Comparison of ENCODE assay signal across 29 mouse cellular contexts in genomic region chr6:100476550-100477366, GRCm38 (mm10).
DNase-seq lines count a peak whose midpoint lies in the region; ATAC-seq and TF ChIP-seq lines count a peak whose summit lies in the region.
"Had no signal": no experiment of that assay in that cellular context is flagged by ENCODE, and none has a peak within 500 bp of the region (broad histone marks: within the 10 kb centered on the region; RNA-seq: fewer than 3 reads in every experiment).

No protein-coding gene starts in this region.

- 63% methylated on average over 6 of the region's 6 CpGs for WGBS in liver, embryonic 11.5 days
- WGBS in liver, postnatal 0 days (ENCODE audit: insufficient replicate concordance) = 46% methylated on average over 6 of the region's 6 CpGs

- 0 out of 2 replicates have a peak, but pooled peaks cover 2% of the 10 kb centered on the region for H3K9me3 ChIP-seq in liver, embryonic 11.5 days (ENCODE audit: control insufficient read depth, low read length)
- no peaks in the 10 kb centered on the region for H3K9me3 ChIP-seq in liver, postnatal 0 days (ENCODE audit: low read length)
- H3K9me3 ChIP-seq: embryonic facial prominence, embryonic 15.5 days had no signal

- intact Hi-C loops in left cerebral cortex, postnatal 10 days (cut with DNase I) = no loop called here

- no peak for DNase-seq in liver, embryonic 11.5 days (ENCODE audit: low spot score)
- DNase-seq in liver = no peak
- DNase-seq in liver, postnatal 0 days = no peak
- no peak for DNase-seq in cerebellum, adult 11-12 months
- no peak for DNase-seq in left cerebral cortex, postnatal 10 days (ENCODE audit: extremely low spot score in 1 of 2, low spot score in 2 of 2)
- no peak for DNase-seq in testis, postnatal 10 days (ENCODE audit: low spot score)
- DNase-seq: adrenal gland, postnatal 25 days; cerebellum, adult 18-20 months; cerebellum, postnatal 10 days; forebrain, postnatal 0 days; gastrocnemius, postnatal 14 days; heart, adult 18-20 months; heart, postnatal 4 days; kidney, adult 9 months; kidney, postnatal 10 days; lung, adult 18-20 months; thymus, postnatal 14 days had no signal

- no peak overlapping the region for H3K4me2 ChIP-seq in liver, embryonic 11.5 days
- no peak overlapping the region for H3K4me2 ChIP-seq in liver, postnatal 0 days (ENCODE audit: low read depth, low read length)
- H3K4me2 ChIP-seq: embryonic facial prominence, embryonic 15.5 days; forebrain, embryonic 12.5 days; heart, embryonic 12.5 days; hindbrain, embryonic 14.5 days; limb, embryonic 13.5 days; midbrain, embryonic 12.5 days had no signal

- no peaks in the 10 kb centered on the region for H3K36me3 ChIP-seq in liver, embryonic 11.5 days (ENCODE audit: control insufficient read depth, insufficient read depth, low read length)
- no peaks in the 10 kb centered on the region for H3K36me3 ChIP-seq in liver, postnatal 0 days (replicated peaks; ENCODE audit: insufficient read depth, low read length)
- H3K36me3 ChIP-seq: embryonic facial prominence, embryonic 10.5 days; embryonic facial prominence, embryonic 15.5 days; forebrain, embryonic 12.5 days; heart, embryonic 12.5 days; limb, embryonic 13.5 days; midbrain, embryonic 12.5 days had no signal

- H3K4me1 ChIP-seq in liver, embryonic 11.5 days (replicated peaks; ENCODE audit: control insufficient read depth, insufficient read depth, low read length) = peaks cover 5% of the 10 kb centered on the region
- H3K4me1 ChIP-seq in liver, postnatal 0 days (ENCODE audit: insufficient read depth) = peaks cover 20% of the 10 kb centered on the region
- H3K4me1 ChIP-seq: forebrain, embryonic 12.5 days had no signal

- H3K27ac ChIP-seq in liver, embryonic 11.5 days (ENCODE audit: low read depth, low read length) = no peak overlapping the region
- no peak overlapping the region for H3K27ac ChIP-seq in liver, postnatal 0 days (ENCODE audit: low read depth)
- H3K27ac ChIP-seq: embryonic facial prominence, embryonic 10.5 days; embryonic facial prominence, embryonic 15.5 days; forebrain, embryonic 12.5 days; hindbrain, embryonic 14.5 days; limb, embryonic 13.5 days; macrophage; midbrain, embryonic 12.5 days had no signal

- no peak for TF ChIP-seq CTCF in liver, postnatal 0 days (IDR thresholded peaks at IDR 0.05; ENCODE audit: low read depth)

- ATAC-seq in liver, embryonic 11.5 days (replicated peaks; ENCODE audit: low FRiP score) = 0 out of 2 replicates have a peak, but pooled peaks have one; percentile 45
- ATAC-seq in hematopoietic stem cell, adult 5-6 weeks (replicated peaks in 1 of 2; ENCODE audit: insufficient read depth in 1 of 2, low FRiP score in 2 of 2, low TSS enrichment in 1 of 2, low read depth in 1 of 2, poor library complexity in 2 of 2, severe bottlenecking in 2 of 2) = peak; percentile 38 to 40; a peak in 3 of 4 replicates
- ATAC-seq in liver, postnatal 0 days = peak; percentile 36; the same call in 1 of the 2 replicates
- ATAC-seq in neutrophil, adult 5-6 weeks (ENCODE audit: extremely low read depth, insufficient number of reproducible peaks, low FRiP score, poor library complexity, severe bottlenecking) = 0 out of 2 replicates have a peak, but pooled peaks have one; percentile 7
- ATAC-seq: forebrain, postnatal 0 days; intestine, postnatal 0 days; lung, postnatal 0 days had no signal

- H3K9ac ChIP-seq in liver, embryonic 11.5 days (ENCODE audit: low read depth, low read length) = no peak overlapping the region
- no peak overlapping the region for H3K9ac ChIP-seq in liver, postnatal 0 days (replicated peaks)
- H3K9ac ChIP-seq: embryonic facial prominence, embryonic 15.5 days; forebrain, embryonic 12.5 days; forebrain, postnatal 0 days; heart, embryonic 12.5 days; hindbrain, embryonic 14.5 days; limb, embryonic 13.5 days; midbrain, embryonic 12.5 days had no signal

- no peaks in the 10 kb centered on the region for H3K27me3 ChIP-seq in liver, embryonic 11.5 days (replicated peaks; ENCODE audit: control insufficient read depth, insufficient read depth, low read length)
- no peaks in the 10 kb centered on the region for H3K27me3 ChIP-seq in liver, postnatal 0 days (ENCODE audit: insufficient read depth, low read length)
- H3K27me3 ChIP-seq: embryonic facial prominence, embryonic 15.5 days; forebrain, embryonic 12.5 days; limb, embryonic 13.5 days had no signal

- TF ChIP-seq EP300 in liver, postnatal 0 days (IDR thresholded peaks at IDR 0.05; ENCODE audit: low read depth) = no peak

- H3K4me3 ChIP-seq in liver, embryonic 11.5 days (ENCODE audit: low read depth, low read length) = no peak overlapping the region
- no peak overlapping the region for H3K4me3 ChIP-seq in liver, postnatal 0 days (ENCODE audit: low read depth, low read length)
- H3K4me3 ChIP-seq: embryonic facial prominence, embryonic 10.5 days; embryonic facial prominence, embryonic 15.5 days; forebrain, embryonic 12.5 days; heart, embryonic 12.5 days; limb, embryonic 13.5 days; midbrain, embryonic 12.5 days had no signal
